Mouse (Mus musculus) inflammation-experienced regulatory T-cells, adult 16 weeks (primary cell): ENCODE measurements around the gene Naa10. TPM values are rescaled to one million over a fixed set of nuclear protein-coding genes. Genes with fewer than 3 reads are reported as not detected.

Experiments used
- polyA plus RNA-seq: library from polyadenylated mRNA; unstranded; fragments of 100-300 nt; shearing (Covaris generic); gene quantifications from one replicate; pipeline ENCODE4 v1.2.1, GENCODE M21; 2017

Naa10 gene
- 224 TPM for polyA plus RNA-seq

GRCm38 (mm10) chrX:73921823-73922549, at the start of gene Naa10, which contains the start of gene Arhgap4:
Gene Naa10, minus strand, starts transcription at chrX:73921944.
Gene Arhgap4, minus strand, starts transcription at chrX:73921870.

GRCm38 (mm10) chrX:73966248-73967176, 44.8 kb upstream of the Naa10 start, which contains the start of gene Hcfc1:
Gene Hcfc1, minus strand, starts transcription at chrX:73966357.

GRCm38 (mm10) chrX:73930402-73931062, 8.8 kb upstream of the Naa10 start, which contains the start of gene Renbp:
Gene Renbp, minus strand, starts transcription at chrX:73930850.

GRCm38 (mm10) chrX:73895719-73896118, 26.0 kb downstream of the Naa10 start, which contains the start of gene L1cam:
Gene L1cam, minus strand, starts transcription at chrX:73896105.

GRCm38 (mm10) chrX:73891551-73892152, 30.1 kb downstream of the Naa10 start, which contains the start of gene Avpr2:
Gene Avpr2, plus strand, starts transcription at chrX:73892102.

Other genes starting within 250 kb of the Naa10 start
- 0.63 TPM for gene Slc6a8, start 248.8 kb downstream of the Naa10 start, polyA plus RNA-seq
- 307 TPM for gene Bcap31, start 205.8 kb downstream of the Naa10 start, polyA plus RNA-seq
- 48.1 TPM for gene Abcd1, start 205.3 kb downstream of the Naa10 start, polyA plus RNA-seq
- 0.06 TPM for gene Plxnb3, start 164.9 kb downstream of the Naa10 start, polyA plus RNA-seq
- 1.6 TPM for gene Srpk3, start 147.5 kb downstream of the Naa10 start, polyA plus RNA-seq
- 226 TPM for gene Idh3g, start 135.0 kb downstream of the Naa10 start, polyA plus RNA-seq
- 243 TPM for gene Ssr4, start 134.9 kb downstream of the Naa10 start, polyA plus RNA-seq
- gene Pdzd4, start 97.0 kb downstream of the Naa10 start, polyA plus RNA-seq: 0.44 TPM
- gene Avpr2, start 29.8 kb downstream of the Naa10 start, polyA plus RNA-seq: 4.2 TPM
- 9.2 TPM for gene L1cam, start 25.8 kb downstream of the Naa10 start, polyA plus RNA-seq
- 322 TPM for gene Arhgap4, start 74 bp downstream of the Naa10 start, polyA plus RNA-seq
- gene Renbp, start 8.9 kb upstream of the Naa10 start, polyA plus RNA-seq: 11.6 TPM
- gene Hcfc1, start 44.4 kb upstream of the Naa10 start, polyA plus RNA-seq: 69.3 TPM
- 38.8 TPM for gene Irak1, start 102.0 kb upstream of the Naa10 start, polyA plus RNA-seq
- gene Opn1mw, start 205.5 kb upstream of the Naa10 start, polyA plus RNA-seq: not detected
- 46.0 TPM for gene Mecp2, start 213.4 kb upstream of the Naa10 start, polyA plus RNA-seq
- gene Tex28, start 245.9 kb upstream of the Naa10 start, polyA plus RNA-seq: not detected